Mouse (Mus musculus) MEL (cell line): ENCODE data around the gene Ccdc155. TPM values are rescaled to one million over a fixed set of nuclear protein-coding genes. Genes with fewer than 3 reads are reported as not detected.

Source experiments
- DNase-seq: peaks from one replicate; pipeline ENCODE4 v3.0.0; 2011; ENCODE audit warnings: low read depth, low spot score
- H3K27ac ChIP-seq: 2 replicates; pipeline ENCODE4 v1.5.1; 2012; ENCODE audit warnings: low read depth, mild to moderate bottlenecking, control low read depth, low read length, moderate library complexity; ENCODE audit not compliant: control insufficient read depth
- H3K27me3 ChIP-seq, 2 experiments: fragments of 150-350 bp in 1 of 2; sonication (generic) in 1 of 2; 2 replicates each; pipeline ENCODE4 v1.6.1; 2012; ENCODE audit warnings: low read length in 2 of 2, mild to moderate bottlenecking in 2 of 2, improper control_type of control experiment in 1 of 2, moderate library complexity in 1 of 2; ENCODE audit not compliant: insufficient read depth in 2 of 2, control insufficient read depth in 1 of 2
- H3K36me3 ChIP-seq, 2 experiments: 2 replicates each; pipeline ENCODE4 v1.6.1; 2012 to 2014; ENCODE audit warnings: low read length in 2 of 2, improper control_type of control experiment in 1 of 2, inconsistent platforms in 1 of 2, mild to moderate bottlenecking in 1 of 2; ENCODE audit not compliant: insufficient read depth in 2 of 2, control insufficient read depth in 1 of 2
- H3K4me1 ChIP-seq, 2 experiments: fragments of 150-350 bp in 1 of 2; sonication (generic) in 1 of 2; 2 replicates each; pipeline ENCODE4 v1.6.1; 2012; ENCODE audit warnings: low read length in 2 of 2, improper control_type of control experiment in 1 of 2, mild to moderate bottlenecking in 1 of 2; ENCODE audit not compliant: insufficient read depth in 2 of 2, control insufficient read depth in 1 of 2
- H3K4me3 ChIP-seq, 2 experiments: fragments of 150-350 bp in 1 of 2; sonication (generic) in 1 of 2; 2 replicates each; pipeline ENCODE4 v1.5.1; 2012; ENCODE audit warnings: low read depth in 2 of 2, low read length in 2 of 2, mild to moderate bottlenecking in 2 of 2, moderate library complexity in 2 of 2, control low read depth in 1 of 2, improper control_type of control experiment in 1 of 2; ENCODE audit not compliant: control insufficient read depth in 1 of 2, insufficient read depth in 1 of 2
- H3K79me2 ChIP-seq: 2 replicates; pipeline ENCODE4 v1.6.1; 2012; ENCODE audit warnings: mild to moderate bottlenecking, low read length, moderate library complexity; ENCODE audit not compliant: control insufficient read depth, poor library complexity, insufficient read depth
- H3K9ac ChIP-seq: 2 replicates; pipeline ENCODE4 v1.6.1; 2012; ENCODE audit warnings: low read depth, mild to moderate bottlenecking, control low read depth, low read length, moderate library complexity; ENCODE audit not compliant: control insufficient read depth, poor library complexity, severe bottlenecking
- H3K9me3 ChIP-seq: fragments of 150-350 bp; sonication (generic); replicated peaks from 2 replicates; pipeline ENCODE4 v1.6.1; 2012; ENCODE audit warnings: mild to moderate bottlenecking, low read length, improper control_type of control experiment, moderate library complexity; ENCODE audit not compliant: insufficient read depth
- BHLHE40 ChIP-seq: IDR thresholded peaks from 2 replicates; pipeline ENCODE4 v1.6.1; 2012; ENCODE audit warnings: low read depth, mild to moderate bottlenecking, inconsistent platforms, low read length, improper control_type of control experiment, borderline replicate concordance
- CHD2 ChIP-seq: IDR thresholded peaks from 2 replicates; pipeline ENCODE4 v1.6.1; 2011; ENCODE audit warnings: low read length, improper control_type of control experiment
- CTCF ChIP-seq, 3 experiments: IDR thresholded peaks in 2 of 3; conservative IDR thresholded peaks in 1 of 3; 2 replicates each; pipeline ENCODE4 v1.5.1; 2011 to 2012; ENCODE audit warnings: low read length in 3 of 3, low read depth in 2 of 3, mild to moderate bottlenecking in 2 of 3, improper control_type of control experiment in 1 of 3, inconsistent platforms in 1 of 3, mixed read lengths in 1 of 3, moderate library complexity in 1 of 3; ENCODE audit not compliant: control insufficient read depth in 1 of 3, insufficient read depth in 1 of 3, poor library complexity in 1 of 3, severe bottlenecking in 1 of 3
- EP300 ChIP-seq, 2 experiments: IDR thresholded peaks; 2 replicates each; pipeline ENCODE4 v1.6.1; 2011; ENCODE audit warnings: improper control_type of control experiment in 2 of 2, low read length in 2 of 2, low read depth in 1 of 2, mild to moderate bottlenecking in 1 of 2
- GABPA ChIP-seq: IDR thresholded peaks from 2 replicates; pipeline ENCODE4 v1.6.1; 2012; ENCODE audit warnings: low read depth, mild to moderate bottlenecking, inconsistent platforms, low read length, improper control_type of control experiment, moderate library complexity
- GATA1 ChIP-seq: IDR thresholded peaks from 2 replicates; pipeline ENCODE4 v1.6.1; 2011; ENCODE audit warnings: low read depth, low read length, improper control_type of control experiment
- HCFC1 ChIP-seq: IDR thresholded peaks from 2 replicates; pipeline ENCODE4 v1.6.1; 2012; ENCODE audit warnings: low read depth, mild to moderate bottlenecking, inconsistent platforms, low read length, improper control_type of control experiment, moderate library complexity
- JUND ChIP-seq: IDR thresholded peaks from 2 replicates; pipeline ENCODE4 v1.6.1; 2011; ENCODE audit warnings: low read depth, mild to moderate bottlenecking, improper control_type of control experiment, low read length
- MAFK ChIP-seq: IDR thresholded peaks from 2 replicates; pipeline ENCODE4 v1.6.1; 2011; ENCODE audit warnings: low read depth, mild to moderate bottlenecking, low read length, improper control_type of control experiment, borderline replicate concordance
- MAZ ChIP-seq: IDR thresholded peaks from 2 replicates; pipeline ENCODE4 v1.6.1; 2012; ENCODE audit warnings: low read depth, mild to moderate bottlenecking, inconsistent platforms, low read length, improper control_type of control experiment
- MEF2A ChIP-seq: IDR thresholded peaks from 2 replicates; pipeline ENCODE4 v1.6.1; 2014; ENCODE audit warnings: low read depth, mild to moderate bottlenecking, inconsistent platforms, low read length, improper control_type of control experiment; ENCODE audit not compliant: poor library complexity, insufficient replicate concordance, severe bottlenecking; ENCODE audit errors: extremely low read depth
- MYC ChIP-seq: IDR thresholded peaks from 2 replicates; pipeline ENCODE4 v1.6.1; 2011; ENCODE audit warnings: low read depth, mild to moderate bottlenecking, low read length, improper control_type of control experiment, moderate library complexity
- NRF1 ChIP-seq: IDR thresholded peaks from 2 replicates; pipeline ENCODE4 v1.6.1; 2014; ENCODE audit warnings: low read depth, mild to moderate bottlenecking, inconsistent platforms, low read length, improper control_type of control experiment, moderate library complexity; ENCODE audit not compliant: poor library complexity, insufficient read depth, severe bottlenecking
- POLR2A ChIP-seq, 2 experiments: IDR thresholded peaks; 2 replicates each; pipeline ENCODE4 v1.6.1; 2011 to 2012; ENCODE audit warnings: low read length in 2 of 2, mild to moderate bottlenecking in 2 of 2, control low read depth in 1 of 2, improper control_type of control experiment in 1 of 2, low read depth in 1 of 2, moderate library complexity in 1 of 2; ENCODE audit not compliant: control insufficient read depth in 1 of 2, insufficient read depth in 1 of 2, poor library complexity in 1 of 2
- POLR2AphosphoS2 ChIP-seq: IDR thresholded peaks from 2 replicates; pipeline ENCODE4 v1.6.1; 2011; ENCODE audit warnings: low read length, improper control_type of control experiment
- RAD21 ChIP-seq: IDR thresholded peaks from 2 replicates; pipeline ENCODE4 v1.6.1; 2011; ENCODE audit warnings: mild to moderate bottlenecking, low read depth, low read length, improper control_type of control experiment
- RCOR1 ChIP-seq: IDR thresholded peaks from 2 replicates; pipeline ENCODE4 v1.6.1; 2012; ENCODE audit warnings: low read depth, mild to moderate bottlenecking, inconsistent platforms, low read length, improper control_type of control experiment
- SMC3 ChIP-seq: IDR thresholded peaks from 2 replicates; pipeline ENCODE4 v1.6.1; 2011; ENCODE audit warnings: low read depth, low read length, improper control_type of control experiment
- UBTF ChIP-seq: IDR thresholded peaks from 2 replicates; pipeline ENCODE4 v1.6.1; 2012; ENCODE audit warnings: low read depth, mild to moderate bottlenecking, inconsistent platforms, low read length, improper control_type of control experiment, moderate library complexity, borderline replicate concordance; ENCODE audit not compliant: insufficient read depth
- ZC3H11A ChIP-seq: IDR thresholded peaks from 2 replicates; pipeline ENCODE4 v1.6.1; 2012; ENCODE audit warnings: low read depth, mild to moderate bottlenecking, inconsistent platforms, low read length, improper control_type of control experiment
- ZKSCAN1 ChIP-seq: IDR thresholded peaks from 2 replicates; pipeline ENCODE4 v1.6.1; 2012; ENCODE audit warnings: low read depth, mild to moderate bottlenecking, inconsistent platforms, low read length, improper control_type of control experiment, moderate library complexity
- ZMIZ1 ChIP-seq: IDR thresholded peaks from 2 replicates; pipeline ENCODE4 v1.6.1; 2012; ENCODE audit warnings: low read depth, mild to moderate bottlenecking, inconsistent platforms, low read length, improper control_type of control experiment, moderate library complexity
- polyA plus RNA-seq, 2 experiments: library from polyadenylated mRNA; stranded (reverse) in 1 of 2; unstranded in 1 of 2; fragments of >175 nt in 1 of 2; fragments of >200 nt in 1 of 2; gene quantifications; 2 replicates each; pipeline versions ENCODE4 v1.2.1 to v1.2.4; 2012; ENCODE audit warnings: low replicate concordance in 2 of 2, low read depth in 1 of 2; ENCODE audit not compliant: insufficient read length in 2 of 2, insufficient read depth in 1 of 2, missing spikeins in 1 of 2
- total RNA-seq: library from RNA; depleted of rRNA; stranded (reverse); fragments of 300-350 nt; gene quantifications from 2 replicates; pipeline ENCODE4 v1.2.3, GENCODE M21; 2012

The Ccdc155 gene
- total and polyA plus RNA-seq, 3 experiments: 0.27 to 0.38 TPM; not detected in 1

DNA sequence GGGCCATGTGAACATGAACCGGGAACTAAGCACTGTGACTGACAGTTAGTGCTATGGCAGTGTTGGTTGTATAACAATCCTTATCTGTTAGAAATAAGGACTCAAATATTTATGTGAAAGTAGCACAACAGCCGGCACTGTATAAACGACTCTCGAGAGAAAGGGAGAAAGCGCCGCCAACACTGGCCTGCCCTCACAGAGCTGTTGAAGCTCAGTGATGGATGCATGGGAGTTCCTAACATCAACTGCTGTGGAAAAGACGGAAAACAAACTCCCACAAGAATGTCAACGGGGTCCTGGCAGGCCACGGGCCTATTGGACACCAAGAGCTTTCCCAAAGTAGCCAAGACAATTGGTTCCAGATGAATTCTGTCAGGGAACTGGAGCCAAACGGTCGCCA is 53.4 kb downstream of the Ccdc155 start:
- Histone ChIP-seq H3K9me3 (no peaks in the 10 kb centered on the region), H3K4me1 (peaks cover 4 to 12% of the 10 kb centered on the region in 2 experiments; a peak in 3 of 4 replicates), H3K27me3 (no peaks in the 10 kb centered on the region), H3K79me2 (peaks cover 7% of the 10 kb centered on the region; the same call in 1 of the 2 replicates), H3K4me3 (no peak overlapping the region), H3K27ac (no peak overlapping the region), H3K36me3 (peaks cover 0 to 7% of the 10 kb centered on the region in 2 experiments; a peak in 3 of 4 replicates), H3K9ac (no peak overlapping the region)
- TF ChIP-seq CTCF (IDR thresholded peaks at IDR 0.05 in 2 of 3, conservative IDR thresholded peaks at IDR 0.05 in 1 of 3; ENCODE audit: control insufficient read depth in 1 of 3, insufficient read depth in 1 of 3, low read depth in 2 of 3, low read length in 3 of 3, poor library complexity in 1 of 3, severe bottlenecking in 1 of 3) (no peak), CHD2 (no peak), UBTF (no peak), POLR2AphosphoS2 (no peak), BHLHE40 (no peak), ZC3H11A (no peak), JUND (no peak), MAFK (no peak), GATA1 (no peak), GABPA (no peak), MYC (no peak), MEF2A (no peak), MAZ (no peak), SMC3 (no peak), ZKSCAN1 (no peak)
- DNase-seq: no peak

- Histone ChIP-seq H3K9ac (no peak overlapping the region), H3K9me3 (no peaks in the 10 kb centered on the region), H3K36me3 (peaks cover 0 to 6% of the 10 kb centered on the region in 2 experiments; a peak in 3 of 4 replicates), H3K79me2 (peaks cover 7% of the 10 kb centered on the region; the same call in 1 of the 2 replicates)
- TF ChIP-seq HCFC1: no peak
- no peak for TF ChIP-seq MYC
- TF ChIP-seq ZKSCAN1: no peak
- no peak for TF ChIP-seq POLR2A (IDR thresholded peaks at IDR 0.05; ENCODE audit: control insufficient read depth in 1 of 2, insufficient read depth in 1 of 2, low read depth in 1 of 2, low read length in 2 of 2, poor library complexity in 1 of 2)
- TF ChIP-seq CTCF (IDR thresholded peaks at IDR 0.05 in 2 of 3, conservative IDR thresholded peaks at IDR 0.05 in 1 of 3; ENCODE audit: control insufficient read depth in 1 of 3, insufficient read depth in 1 of 3, low read depth in 2 of 3, low read length in 3 of 3, poor library complexity in 1 of 3, severe bottlenecking in 1 of 3): no peak
- TF ChIP-seq NRF1: no peak
- TF ChIP-seq MAFK: no peak
- no peak for TF ChIP-seq EP300 (IDR thresholded peaks at IDR 0.05; ENCODE audit: low read depth in 1 of 2, low read length in 2 of 2)
- TF ChIP-seq RCOR1: no peak
- no peak for TF ChIP-seq ZMIZ1
- TF ChIP-seq RAD21: no peak
- TF ChIP-seq, all 39 proteins: peak for 0
- H3K27ac ChIP-seq: no peak overlapping the region
- DNase-seq: no peak
- H3K27me3 ChIP-seq: no peaks in the 10 kb centered on the region
- no peak overlapping the region for H3K4me3 ChIP-seq
- peaks cover 2 to 3% of the 10 kb centered on the region in 2 experiments; a peak in 3 of 4 replicates for H3K4me1 ChIP-seq
Observed at GRCm38 (mm10) chr7:45150321-45150720, 54.4 kb downstream of the Ccdc155 start.
